Mouse (Mus musculus): ENCODE data around the gene Galnt14. TPM values are rescaled to one million over a fixed set of nuclear protein-coding genes. Genes with fewer than 3 reads are reported as not detected.

Gene Galnt14
- polyA plus RNA-seq, 1 experiment from 2014 or later: 25.2 TPM

- no peaks in the 10 kb centered on the region for H3K9me3 ChIP-seq (replicated peaks; ENCODE audit: control insufficient read depth, low read length, poor library complexity, severe bottlenecking)
- no peaks in the 10 kb centered on the region for H3K36me3 ChIP-seq (ENCODE audit: control insufficient read depth, insufficient read depth, low read length)
- no peak overlapping the region for H3K4me2 ChIP-seq (ENCODE audit: low read length)
- H3K9ac ChIP-seq (ENCODE audit: low read depth, low read length): no peak overlapping the region
- ATAC-seq: no peak
- WGBS: 48% methylated on average over 3 of the region's 3 CpGs
- H3K27ac ChIP-seq (ENCODE audit: low read length): no peak overlapping the region
- no peaks in the 10 kb centered on the region for H3K27me3 ChIP-seq (ENCODE audit: control insufficient read depth, insufficient read depth, low read depth, low read length)
- H3K4me1 ChIP-seq (ENCODE audit: control insufficient read depth, insufficient read depth, low read length): peaks cover 6% of the 10 kb centered on the region; the same call in 1 of the 2 replicates
- H3K4me3 ChIP-seq (ENCODE audit: low read depth, low read length): no peak overlapping the region
These were observed 70.2 kb downstream of the Galnt14 start for GRCm38 (mm10) chr17:73640117-73640480.

- Histone ChIP-seq H3K9ac (ENCODE audit: low read depth, low read length) (no peak overlapping the region), H3K4me2 (ENCODE audit: low read length) (no peak overlapping the region), H3K27ac (ENCODE audit: low read length) (no peak overlapping the region), H3K36me3 (ENCODE audit: control insufficient read depth, insufficient read depth, low read length) (no peaks in the 10 kb centered on the region), H3K4me1 (ENCODE audit: control insufficient read depth, insufficient read depth, low read length) (peaks cover 10% of the 10 kb centered on the region; the same call in 1 of the 2 replicates), H3K4me3 (ENCODE audit: low read depth, low read length) (no peak overlapping the region), H3K27me3 (ENCODE audit: control insufficient read depth, insufficient read depth, low read depth, low read length) (no peaks in the 10 kb centered on the region), H3K9me3 (replicated peaks; ENCODE audit: control insufficient read depth, low read length, poor library complexity, severe bottlenecking) (no peaks in the 10 kb centered on the region)
- WGBS: 33% methylated on average over 6 of the region's 6 CpGs
- no peak for ATAC-seq
These were observed 70.7 kb downstream of the Galnt14 start for GRCm38 (mm10) chr17:73639401-73640116.

- Histone ChIP-seq H3K4me3 (ENCODE audit: low read depth, low read length) (no peak overlapping the region), H3K4me2 (ENCODE audit: low read length) (no peak overlapping the region), H3K27me3 (ENCODE audit: control insufficient read depth, insufficient read depth, low read depth, low read length) (no peaks in the 10 kb centered on the region), H3K9ac (ENCODE audit: low read depth, low read length) (no peak overlapping the region), H3K4me1 (ENCODE audit: control insufficient read depth, insufficient read depth, low read length) (peaks cover 8% of the 10 kb centered on the region; the same call in 1 of the 2 replicates), H3K9me3 (replicated peaks; ENCODE audit: control insufficient read depth, low read length, poor library complexity, severe bottlenecking) (no peaks in the 10 kb centered on the region), H3K36me3 (ENCODE audit: control insufficient read depth, insufficient read depth, low read length) (no peaks in the 10 kb centered on the region), H3K27ac (ENCODE audit: low read length) (no peak overlapping the region)
- no peak for ATAC-seq
- WGBS: 97% methylated on average over 5 of the region's 5 CpGs
These were observed 73.3 kb downstream of the Galnt14 start for GRCm38 (mm10) chr17:73636988-73637387.

- 51% methylated on average over 2 of the region's 2 CpGs for WGBS
- Histone ChIP-seq H3K36me3 (ENCODE audit: control insufficient read depth, insufficient read depth, low read length) (no peaks in the 10 kb centered on the region), H3K9ac (ENCODE audit: low read depth, low read length) (no peak overlapping the region), H3K27me3 (ENCODE audit: control insufficient read depth, insufficient read depth, low read depth, low read length) (no peaks in the 10 kb centered on the region), H3K4me3 (ENCODE audit: low read depth, low read length) (no peak overlapping the region), H3K4me2 (ENCODE audit: low read length) (no peak overlapping the region), H3K27ac (ENCODE audit: low read length) (0 out of 2 replicates have a peak overlapping the region, but pooled peaks have one; percentile 14), H3K4me1 (ENCODE audit: control insufficient read depth, insufficient read depth, low read length) (peaks cover 7% of the 10 kb centered on the region; the same call in 1 of the 2 replicates), H3K9me3 (replicated peaks; ENCODE audit: control insufficient read depth, low read length, poor library complexity, severe bottlenecking) (no peaks in the 10 kb centered on the region)
- ATAC-seq: no peak
These were observed 75.4 kb downstream of the Galnt14 start for GRCm38 (mm10) chr17:73634896-73635295.

GRCm38 (mm10) chr17:73633991-73634710 lies 76.1 kb downstream of the Galnt14 start:
- WGBS: 48% methylated on average over 11 of the region's 11 CpGs
- H3K9me3 ChIP-seq (replicated peaks; ENCODE audit: control insufficient read depth, low read length, poor library complexity, severe bottlenecking): no peaks in the 10 kb centered on the region

GRCm38 (mm10) chr17:73628263-73628914 lies 81.9 kb downstream of the Galnt14 start:
- Histone ChIP-seq H3K9me3 (replicated peaks; ENCODE audit: control insufficient read depth, low read length, poor library complexity, severe bottlenecking) (no peaks in the 10 kb centered on the region), H3K4me1 (ENCODE audit: control insufficient read depth, insufficient read depth, low read length) (no peaks in the 10 kb centered on the region), H3K27ac (ENCODE audit: low read length) (no peak overlapping the region), H3K4me2 (ENCODE audit: low read length) (no peak overlapping the region), H3K36me3 (ENCODE audit: control insufficient read depth, insufficient read depth, low read length) (no peaks in the 10 kb centered on the region), H3K9ac (ENCODE audit: low read depth, low read length) (no peak overlapping the region), H3K4me3 (ENCODE audit: low read depth, low read length) (no peak overlapping the region), H3K27me3 (ENCODE audit: control insufficient read depth, insufficient read depth, low read depth, low read length) (no peaks in the 10 kb centered on the region)
- 94% methylated on average over 14 of the region's 14 CpGs for WGBS
- ATAC-seq: no peak

More at GRCm38 (mm10) chr17:73633991-73634710, 76.1 kb downstream of the Galnt14 start:
- Histone ChIP-seq H3K4me3 (ENCODE audit: low read depth, low read length) (no peak overlapping the region), H3K4me2 (ENCODE audit: low read length) (no peak overlapping the region), H3K36me3 (ENCODE audit: control insufficient read depth, insufficient read depth, low read length) (no peaks in the 10 kb centered on the region), H3K9ac (ENCODE audit: low read depth, low read length) (no peak overlapping the region), H3K27me3 (ENCODE audit: control insufficient read depth, insufficient read depth, low read depth, low read length) (no peaks in the 10 kb centered on the region), H3K27ac (ENCODE audit: low read length) (no peak overlapping the region), H3K4me1 (ENCODE audit: control insufficient read depth, insufficient read depth, low read length) (peaks cover 4% of the 10 kb centered on the region; the same call in 1 of the 2 replicates)
- no peak for ATAC-seq

- no peak overlapping the region for H3K9ac ChIP-seq (ENCODE audit: low read depth, low read length)
- H3K27ac ChIP-seq (ENCODE audit: low read length): no peak overlapping the region
- ATAC-seq: no peak
- no peaks in the 10 kb centered on the region for H3K27me3 ChIP-seq (ENCODE audit: control insufficient read depth, insufficient read depth, low read depth, low read length)
- no peak overlapping the region for H3K4me2 ChIP-seq (ENCODE audit: low read length)
- no peaks in the 10 kb centered on the region for H3K36me3 ChIP-seq (ENCODE audit: control insufficient read depth, insufficient read depth, low read length)
- WGBS: 76% methylated on average over 4 of the region's 4 CpGs
- no peaks in the 10 kb centered on the region for H3K4me1 ChIP-seq (ENCODE audit: control insufficient read depth, insufficient read depth, low read length)
- H3K9me3 ChIP-seq (replicated peaks; ENCODE audit: control insufficient read depth, low read length, poor library complexity, severe bottlenecking): no peaks in the 10 kb centered on the region
- no peak overlapping the region for H3K4me3 ChIP-seq (ENCODE audit: low read depth, low read length)
These were observed 83.3 kb downstream of the Galnt14 start for GRCm38 (mm10) chr17:73626912-73627311.

GRCm38 (mm10) chr17:73620049-73620448 lies 90.2 kb downstream of the Galnt14 start:
- Histone ChIP-seq H3K9ac (ENCODE audit: low read depth, low read length) (no peak overlapping the region), H3K4me2 (ENCODE audit: low read length) (no peak overlapping the region), H3K36me3 (ENCODE audit: control insufficient read depth, insufficient read depth, low read length) (no peaks in the 10 kb centered on the region), H3K9me3 (replicated peaks; ENCODE audit: control insufficient read depth, low read length, poor library complexity, severe bottlenecking) (no peaks in the 10 kb centered on the region), H3K4me1 (ENCODE audit: control insufficient read depth, insufficient read depth, low read length) (peaks cover 3% of the 10 kb centered on the region; the same call in 1 of the 2 replicates), H3K27me3 (ENCODE audit: control insufficient read depth, insufficient read depth, low read depth, low read length) (no peaks in the 10 kb centered on the region), H3K27ac (ENCODE audit: low read length) (no peak overlapping the region), H3K4me3 (ENCODE audit: low read depth, low read length) (no peak overlapping the region)
- no peak for ATAC-seq
- 95% methylated on average over 4 of the region's 4 CpGs for WGBS

All from midbrain, embryonic 16.5 days (tissue).